Mouse (Mus musculus) thymus, postnatal 0 days (tissue): ENCODE results near the gene Cbx8. TPM values are rescaled to one million over a fixed set of nuclear protein-coding genes. Genes with fewer than 3 reads are reported as not detected.

ENCODE experiments used
- DNase-seq: peaks from one replicate; pipeline ENCODE4 v3.0.0-alpha.2; 2015; ENCODE audit warnings: low spot score
- polyA plus RNA-seq: library from polyadenylated mRNA; unstranded; fragments of >200 nt; fragmentation: Nextera tagmentation; extraction: Ambion mirVana; gene quantifications from 2 replicates; pipeline ENCODE4 v1.2.1, GENCODE M21; 2015

The Cbx8 gene
- polyA plus RNA-seq, 1 experiment from 2014 or later, result 12.3 TPM

DNA sequence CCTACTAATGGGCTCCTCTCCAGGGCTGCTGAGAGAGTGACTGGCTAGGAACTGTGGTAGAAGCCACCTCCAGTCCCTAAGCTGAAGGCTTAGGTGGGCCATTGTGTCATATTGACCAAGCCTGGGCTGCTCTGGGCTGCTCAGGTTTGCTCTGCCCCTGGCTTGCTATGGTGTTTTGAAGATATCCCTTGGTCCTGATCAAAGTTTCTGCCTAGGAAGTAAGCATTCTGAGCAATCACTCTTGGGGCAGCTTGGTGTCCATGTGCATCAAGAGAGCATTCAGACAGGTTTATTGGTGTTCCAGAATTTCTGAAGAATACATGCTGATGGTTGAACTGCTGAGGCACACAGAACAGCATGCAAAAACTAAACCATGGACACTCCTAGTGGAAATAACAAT, 10.7 kb upstream of the Cbx8 start:
- no peak for DNase-seq

DNA sequence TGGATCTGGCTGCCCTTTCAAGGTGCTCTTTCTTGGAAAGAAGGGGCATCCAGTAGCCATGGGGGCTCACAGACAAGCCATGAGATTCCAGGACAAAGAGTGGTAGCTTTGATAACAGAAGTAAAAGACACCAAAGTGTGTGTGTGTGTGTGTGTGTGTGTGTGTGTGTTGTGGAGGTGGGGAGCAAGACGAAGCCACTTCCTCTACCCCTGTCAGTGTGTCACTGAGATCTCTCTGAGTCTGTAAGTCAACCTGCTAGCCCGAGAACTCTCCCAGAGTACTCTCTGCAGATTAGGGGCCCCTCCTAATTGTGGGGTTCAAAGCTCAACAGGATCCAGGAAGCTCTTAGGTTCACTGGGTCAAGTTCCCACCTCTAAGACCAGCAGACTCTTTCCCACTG, 9.6 kb upstream of the Cbx8 start:
- no peak for DNase-seq

- no peak for DNase-seq
Measured at GRCm38 (mm10) chr11:119048133-119048510, 7.4 kb upstream of the Cbx8 start.

GRCm38 (mm10) chr11:119047261-119048132, 6.7 kb upstream of the Cbx8 start:
- DNase-seq, result no peak

DNA sequence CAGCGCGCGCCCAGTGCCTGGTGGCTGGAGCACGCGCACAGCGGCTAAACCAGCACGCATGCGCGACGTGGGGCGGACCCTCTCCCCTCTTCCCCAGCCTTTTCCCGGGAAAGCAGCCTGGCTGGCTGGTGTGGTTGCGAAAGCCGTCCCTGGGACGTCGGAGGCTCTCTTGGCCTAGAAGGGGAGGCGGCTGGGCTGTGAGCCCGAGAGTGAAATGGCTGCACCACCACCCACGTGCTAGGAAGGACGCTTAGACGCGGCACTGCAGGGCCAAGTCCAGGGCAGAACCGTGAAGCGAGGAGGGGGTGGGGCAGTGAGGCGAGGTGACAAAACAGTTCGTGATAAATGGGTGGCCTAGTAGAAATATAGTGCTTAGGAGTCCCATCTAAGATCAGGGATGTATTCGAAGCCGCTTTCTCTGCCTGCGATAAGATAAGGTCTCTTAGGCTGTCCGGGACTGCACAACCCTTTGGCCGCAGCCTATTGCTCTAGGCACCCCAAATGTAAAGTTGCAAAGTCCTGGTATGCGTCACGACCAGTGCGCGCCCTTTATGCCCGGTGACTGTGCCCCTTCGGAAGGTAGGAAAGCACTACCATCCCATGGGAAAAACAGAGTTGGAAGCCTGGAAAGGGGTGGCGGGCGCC, 6.0 kb upstream of the Cbx8 start:
- DNase-seq, result no peak

- no peak for DNase-seq
Measured at GRCm38 (mm10) chr11:119044551-119045337, 4.0 kb upstream of the Cbx8 start.

- peak; percentile 21 for DNase-seq
Measured at GRCm38 (mm10) chr11:119043761-119044550, 3.2 kb upstream of the Cbx8 start.

- no peak for DNase-seq
Measured at GRCm38 (mm10) chr11:119043273-119043540, 2.4 kb upstream of the Cbx8 start.

DNA sequence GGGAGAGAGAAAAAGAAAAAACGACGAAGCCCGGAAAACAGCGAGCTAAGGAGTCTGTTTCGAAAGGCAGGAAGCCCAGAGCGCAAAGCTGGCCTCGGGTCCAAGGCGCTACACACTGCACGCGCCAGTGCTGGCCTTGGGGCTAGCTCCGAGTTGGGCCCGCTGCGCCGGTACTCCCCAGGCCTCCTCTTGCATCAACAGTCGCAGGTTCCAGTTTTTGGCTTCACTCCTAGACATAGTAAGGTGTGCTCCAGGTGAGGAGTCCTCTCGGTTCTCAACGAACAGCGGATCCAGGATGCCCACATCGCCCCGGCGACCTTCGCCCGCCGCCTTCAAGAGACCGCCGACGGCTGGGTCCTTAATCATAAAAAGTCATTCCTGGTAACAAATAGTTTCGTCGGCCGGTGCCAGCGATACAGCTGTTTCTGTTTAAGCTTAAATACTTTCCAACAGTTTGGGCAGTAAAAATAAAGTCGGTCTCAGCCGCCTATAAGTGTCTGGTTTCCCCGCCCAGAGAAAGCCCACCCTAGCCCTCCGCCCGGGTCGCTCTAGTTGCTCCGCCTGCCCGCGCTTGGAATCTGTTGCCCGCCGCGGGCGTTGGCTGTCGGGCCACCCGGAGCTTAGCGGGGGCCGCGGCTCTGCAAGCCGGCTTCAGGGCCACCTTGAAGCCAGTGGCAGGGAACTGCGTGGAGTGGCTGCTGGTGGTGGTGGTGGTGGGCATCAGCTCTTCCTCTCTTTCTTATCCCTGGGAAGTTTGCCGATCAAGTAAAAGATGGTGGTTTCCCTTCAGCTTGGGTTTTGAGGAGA, 1.9 kb upstream of the Cbx8 start:
- peak; percentile 21 for DNase-seq

GRCm38 (mm10) chr11:119041750-119042465, 1.1 kb upstream of the Cbx8 start:
- peak; percentile 17 for DNase-seq

DNA sequence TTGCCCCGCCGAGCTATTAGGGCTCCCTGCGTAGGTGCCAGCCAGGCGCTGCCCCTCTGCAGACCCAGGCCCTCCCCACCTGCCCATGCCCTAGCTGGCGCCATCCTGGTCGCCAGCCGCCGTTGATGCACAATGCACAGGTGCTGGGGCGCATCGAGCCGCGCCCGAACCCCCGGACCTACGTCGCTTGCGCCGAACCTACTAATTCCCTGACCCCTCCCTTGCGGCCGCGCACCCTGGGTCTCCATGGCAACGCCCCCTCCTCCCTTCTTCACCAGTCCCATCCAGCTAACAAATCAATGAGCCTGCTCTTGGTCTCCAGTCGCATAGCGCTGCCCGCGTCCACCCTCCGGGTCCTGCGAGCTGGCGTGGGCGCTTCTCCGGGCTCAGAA, 552 bp upstream of the Cbx8 start:
- no peak for DNase-seq

GRCm38 (mm10) chr11:119039732-119040512, 847 bp downstream of the Cbx8 start:
- peak; percentile 32 for DNase-seq

- DNase-seq, result no peak
Measured at GRCm38 (mm10) chr11:119038744-119039484, 1.9 kb downstream of the Cbx8 start.

DNA sequence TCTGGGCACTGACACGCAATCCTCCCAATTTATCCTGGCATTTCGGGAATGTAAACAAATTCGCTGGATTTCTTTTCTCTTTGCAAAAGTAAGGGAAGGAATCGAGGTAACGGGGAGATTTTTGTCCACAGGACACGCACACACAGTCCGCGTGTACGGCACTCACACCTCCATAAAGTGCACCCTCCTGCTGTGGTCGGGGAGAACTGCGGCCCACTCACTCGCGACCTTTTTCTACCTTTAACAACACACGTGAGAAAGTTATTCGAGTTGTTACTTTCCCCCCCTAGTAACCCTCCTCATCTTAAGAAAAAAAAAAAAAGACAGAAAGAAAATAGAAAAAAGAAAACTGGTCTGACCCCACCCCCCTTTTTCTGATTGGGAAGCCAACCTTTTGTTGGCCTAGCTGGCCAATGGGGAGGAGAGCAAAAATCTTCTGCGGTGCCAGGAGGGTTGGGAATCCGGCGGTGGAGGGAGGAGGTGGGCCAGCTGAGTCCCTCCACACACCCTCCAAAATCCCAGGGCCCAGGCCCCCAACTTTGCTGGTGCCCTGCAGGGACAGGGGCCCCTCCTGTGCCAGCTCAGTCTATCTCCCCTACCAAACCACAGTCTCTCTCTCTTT, 2.9 kb downstream of the Cbx8 start:
- DNase-seq, result no peak

- no peak for DNase-seq
Measured at GRCm38 (mm10) chr11:119036934-119037779, 3.6 kb downstream of the Cbx8 start.

DNA sequence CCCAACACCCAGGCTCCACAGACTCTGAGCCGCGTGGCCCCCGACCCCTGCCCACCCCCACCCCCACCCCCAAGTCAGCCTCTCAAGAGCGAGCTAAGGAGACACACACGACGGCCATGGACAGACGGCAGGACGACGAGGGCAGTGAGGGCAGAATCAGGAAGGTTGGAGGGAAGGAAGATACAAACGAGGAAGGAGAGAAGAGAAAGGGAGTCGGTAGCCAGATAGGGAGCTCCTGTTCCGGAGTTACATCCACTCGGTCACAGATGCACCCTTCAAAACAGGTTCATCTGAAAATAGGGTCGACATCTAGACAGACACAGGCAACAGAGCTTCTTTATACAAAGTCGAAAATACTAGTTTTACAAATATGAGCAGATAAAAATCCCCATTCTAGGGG, 4.3 kb downstream of the Cbx8 start:
- no peak for DNase-seq

DNA sequence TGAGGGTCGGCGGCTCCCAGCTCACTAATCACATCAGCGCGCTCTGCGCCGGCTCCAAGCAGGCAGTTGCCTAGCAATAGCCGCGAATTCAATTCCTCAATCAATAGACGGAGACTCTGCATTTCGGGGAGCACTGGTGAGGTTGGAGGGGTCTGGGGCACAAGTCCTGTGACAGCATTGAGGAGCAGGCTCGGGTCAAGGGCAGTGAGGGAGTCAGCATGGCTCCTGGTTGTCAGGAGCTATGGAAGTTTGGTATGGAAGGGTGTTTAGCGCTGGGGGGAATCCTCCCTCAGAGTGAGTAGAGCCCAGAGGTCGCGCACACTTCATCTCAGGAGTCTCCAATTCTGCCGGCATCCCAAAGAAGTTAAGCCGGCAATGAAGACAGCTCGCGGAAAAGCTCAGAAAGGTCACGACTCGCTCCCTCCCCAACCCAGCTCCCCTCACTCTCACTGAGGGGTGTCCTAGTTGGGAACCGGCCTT, 5.0 kb downstream of the Cbx8 start:
- no peak for DNase-seq
